Mouse (Mus musculus) E14TG2a.4 (cell line): ENCODE results near the gene Hnrnpm.

Experiments
- CTCF ChIP-seq: conservative IDR thresholded peaks from 2 replicates; pipeline ENCODE4 v1.5.1; 2014; ENCODE audit warnings: low read length
- NANOG ChIP-seq: IDR thresholded peaks from 2 replicates; pipeline ENCODE4 v1.6.1; 2014; ENCODE audit warnings: borderline replicate concordance, low read length, mixed read lengths

- TF ChIP-seq CTCF, result no peak
- TF ChIP-seq NANOG, result no peak
Measured at GRCm38 (mm10) chr17:33713271-33713670, 26.6 kb upstream of the Hnrnpm start.
